Mouse (Mus musculus): ENCODE results near the gene Ranbp1.
"Not testable (repeated sequence)": the region's sequence is repeated elsewhere in the genome, so short reads cannot be mapped to it uniquely, and the experiment has no call there.

Gene Ranbp1

GRCm38 (mm10) chr16:18248433-18249363, at the start of gene Ranbp1, which contains the start of gene Trmt2a:
Gene Ranbp1, minus strand, starts transcription at chr16:18248732.
Gene Trmt2a, plus strand, starts transcription at chr16:18248679.
- DNase-seq: peak; percentile 99

GRCm38 (mm10) chr16:18289614-18290013, 41.1 kb upstream of the Ranbp1 start:
- DNase-seq: not testable (repeated sequence)

GRCm38 (mm10) chr16:18289067-18289588, 40.6 kb upstream of the Ranbp1 start, which contains the start of gene Dgcr8:
Gene Dgcr8, minus strand, starts transcription at chr16:18289246.
- DNase-seq: peak; percentile 98

GRCm38 (mm10) chr16:18288581-18289061, 40.1 kb upstream of the Ranbp1 start:
- peak; percentile 80 for DNase-seq

GRCm38 (mm10) chr16:18288166-18288565, 39.6 kb upstream of the Ranbp1 start:
- no peak for DNase-seq

- DNase-seq: no peak
These were observed 26.6 kb upstream of the Ranbp1 start for GRCm38 (mm10) chr16:18275166-18275565.

- no peak for DNase-seq
These were observed 19.6 kb upstream of the Ranbp1 start for GRCm38 (mm10) chr16:18268182-18268581.

GRCm38 (mm10) chr16:18265024-18265423, 16.5 kb upstream of the Ranbp1 start:
- no peak for DNase-seq

GRCm38 (mm10) chr16:18258221-18258620, 9.7 kb upstream of the Ranbp1 start, which contains the start of gene Gm49776:
Gene Gm49776, minus strand, starts transcription at chr16:18258321.
- DNase-seq: no peak

- no peak for DNase-seq
These were observed 5.3 kb upstream of the Ranbp1 start for GRCm38 (mm10) chr16:18253866-18254265.

- no peak for DNase-seq
These were observed 4.2 kb upstream of the Ranbp1 start for GRCm38 (mm10) chr16:18252736-18253135.

GRCm38 (mm10) chr16:18250828-18251790, 2.6 kb upstream of the Ranbp1 start:
- DNase-seq: no peak

GRCm38 (mm10) chr16:18250231-18250630, 1.7 kb upstream of the Ranbp1 start:
- no peak for DNase-seq

- DNase-seq: peak; percentile 59
These were observed 934 bp upstream of the Ranbp1 start for GRCm38 (mm10) chr16:18249364-18249967.

GRCm38 (mm10) chr16:18247521-18248399, 772 bp downstream of the Ranbp1 start:
- peak; percentile 14 for DNase-seq

GRCm38 (mm10) chr16:18241581-18241980, 7.0 kb downstream of the Ranbp1 start:
- DNase-seq: no peak

GRCm38 (mm10) chr16:18236676-18237501, 11.6 kb downstream of the Ranbp1 start:
- DNase-seq: no peak

- peak; percentile 70 for DNase-seq
These were observed 13.0 kb downstream of the Ranbp1 start for GRCm38 (mm10) chr16:18235389-18236065.

- DNase-seq: peak; percentile 82
These were observed 13.7 kb downstream of the Ranbp1 start, which contains the start of gene Zdhhc8 for GRCm38 (mm10) chr16:18234671-18235388. Gene Zdhhc8, minus strand, starts transcription at chr16:18235136.

Data from lung, postnatal 36 days (tissue).